Mouse (Mus musculus) adrenal gland, postnatal 10 days (tissue): ENCODE results near the gene Gpc5. TPM values are rescaled to one million over a fixed set of nuclear protein-coding genes. Genes with fewer than 3 reads are reported as not detected.

Experiments
- DNase-seq: peaks from one replicate; pipeline ENCODE4 v3.0.0; 2021; ENCODE audit warnings: mixed read lengths
- total RNA-seq, 2 experiments: library from RNA; stranded (reverse); gene quantifications; 2 replicates each; pipeline ENCODE4 v1.2.3; 2021

The Gpc5 gene
- total RNA-seq, 2 experiments from 2014 or later: 0.24 to 0.27 TPM

- DNase-seq: no peak
These were observed 751.8 kb downstream of the Gpc5 start for GRCm38 (mm10) chr14:115843783-115844182.

- no peak for DNase-seq
These were observed 752.9 kb downstream of the Gpc5 start for GRCm38 (mm10) chr14:115844773-115845427.

GRCm38 (mm10) chr14:115869127-115869526 lies 777.1 kb downstream of the Gpc5 start:
- DNase-seq: no peak

- DNase-seq: no peak
These were observed 884.0 kb downstream of the Gpc5 start for GRCm38 (mm10) chr14:115976062-115976461.

- DNase-seq: no peak
These were observed 887.2 kb downstream of the Gpc5 start for GRCm38 (mm10) chr14:115979233-115979632.

- no peak for DNase-seq
These were observed 898.7 kb downstream of the Gpc5 start for GRCm38 (mm10) chr14:115990764-115991163.

- no peak for DNase-seq
These were observed 901.6 kb downstream of the Gpc5 start for GRCm38 (mm10) chr14:115993520-115994106.

- DNase-seq: no peak
These were observed 906.9 kb downstream of the Gpc5 start for GRCm38 (mm10) chr14:115998931-115999330.

GRCm38 (mm10) chr14:116087010-116087409 lies 995.0 kb downstream of the Gpc5 start:
- no peak for DNase-seq

- no peak for DNase-seq
These were observed 1035.9 kb downstream of the Gpc5 start for GRCm38 (mm10) chr14:116127943-116128342.

- no peak for DNase-seq
These were observed 1045.3 kb downstream of the Gpc5 start for GRCm38 (mm10) chr14:116137330-116137729.

GRCm38 (mm10) chr14:116137772-116138171 lies 1045.8 kb downstream of the Gpc5 start:
- DNase-seq: no peak

- no peak for DNase-seq
These were observed 1070.6 kb downstream of the Gpc5 start for GRCm38 (mm10) chr14:116162586-116162985.

- DNase-seq: no peak
These were observed 1075.4 kb downstream of the Gpc5 start for GRCm38 (mm10) chr14:116167401-116167800.

GRCm38 (mm10) chr14:116169129-116169528 lies 1077.1 kb downstream of the Gpc5 start:
- DNase-seq: no peak

- DNase-seq: no peak
These were observed 1095.0 kb downstream of the Gpc5 start for GRCm38 (mm10) chr14:116186981-116187380.

GRCm38 (mm10) chr14:116206977-116207376 lies 1115.0 kb downstream of the Gpc5 start:
- peak; percentile 67 for DNase-seq

- no peak for DNase-seq
These were observed 1116.6 kb downstream of the Gpc5 start for GRCm38 (mm10) chr14:116208581-116208980.

- no peak for DNase-seq
These were observed 1117.0 kb downstream of the Gpc5 start for GRCm38 (mm10) chr14:116209045-116209444.

- DNase-seq: no peak
These were observed 1118.3 kb downstream of the Gpc5 start for GRCm38 (mm10) chr14:116210304-116210703.

GRCm38 (mm10) chr14:116212029-116212428 lies 1120.0 kb downstream of the Gpc5 start:
- no peak for DNase-seq

- no peak for DNase-seq
These were observed 1166.1 kb downstream of the Gpc5 start for GRCm38 (mm10) chr14:116258126-116258525.

GRCm38 (mm10) chr14:116308541-116308940 lies 1216.5 kb downstream of the Gpc5 start:
- no peak for DNase-seq

GRCm38 (mm10) chr14:116317491-116317890 lies 1225.5 kb downstream of the Gpc5 start:
- no peak for DNase-seq
